Mouse (Mus musculus) C2C12 (cell line): ENCODE results near the gene Hoxb6.

ENCODE experiments used
- CEBPB ChIP-seq: IDR thresholded peaks from one replicate; pipeline ENCODE4 v1.6.1; 2011; ENCODE audit warnings: low read depth, mild to moderate bottlenecking, control low read depth, moderate library complexity
- CTCF ChIP-seq: IDR thresholded peaks from one replicate; pipeline ENCODE4 v1.5.1; 2011; ENCODE audit not compliant: control insufficient read depth, insufficient read depth, insufficient read length
- FOSL1 ChIP-seq: IDR thresholded peaks from one replicate; pipeline ENCODE4 v1.8.0; 2011; ENCODE audit warnings: mild to moderate bottlenecking, low read length; ENCODE audit not compliant: poor library complexity, insufficient read depth, severe bottlenecking
- MAX ChIP-seq: IDR thresholded peaks from one replicate; pipeline ENCODE4 v1.6.1; 2011; ENCODE audit warnings: mild to moderate bottlenecking, control low read depth
- MYOD1 ChIP-seq: IDR thresholded peaks from one replicate; pipeline ENCODE4 v1.6.1; 2011; ENCODE audit warnings: low read depth; ENCODE audit not compliant: control insufficient read depth, insufficient read length
- MYOG ChIP-seq: IDR thresholded peaks from one replicate; pipeline ENCODE4 v1.6.1; 2011; ENCODE audit not compliant: control insufficient read depth, insufficient read length; ENCODE audit errors: extremely low read depth
- USF1 ChIP-seq: IDR thresholded peaks from one replicate; pipeline ENCODE4 v1.6.1; 2011; ENCODE audit warnings: low read depth, mild to moderate bottlenecking, control low read depth, moderate library complexity

- TF ChIP-seq CTCF: no peak
- no peak for TF ChIP-seq MYOD1
- no peak for TF ChIP-seq MAX
- no peak for TF ChIP-seq MYOG
- no peak for TF ChIP-seq USF1
- TF ChIP-seq CEBPB: no peak
- no peak for TF ChIP-seq FOSL1
Observed at GRCm38 (mm10) chr11:96306908-96307269, 14.6 kb downstream of the Hoxb6 start.
